11 mouse cellular contexts compared by ENCODE assay signal in the genomic region with DNA sequence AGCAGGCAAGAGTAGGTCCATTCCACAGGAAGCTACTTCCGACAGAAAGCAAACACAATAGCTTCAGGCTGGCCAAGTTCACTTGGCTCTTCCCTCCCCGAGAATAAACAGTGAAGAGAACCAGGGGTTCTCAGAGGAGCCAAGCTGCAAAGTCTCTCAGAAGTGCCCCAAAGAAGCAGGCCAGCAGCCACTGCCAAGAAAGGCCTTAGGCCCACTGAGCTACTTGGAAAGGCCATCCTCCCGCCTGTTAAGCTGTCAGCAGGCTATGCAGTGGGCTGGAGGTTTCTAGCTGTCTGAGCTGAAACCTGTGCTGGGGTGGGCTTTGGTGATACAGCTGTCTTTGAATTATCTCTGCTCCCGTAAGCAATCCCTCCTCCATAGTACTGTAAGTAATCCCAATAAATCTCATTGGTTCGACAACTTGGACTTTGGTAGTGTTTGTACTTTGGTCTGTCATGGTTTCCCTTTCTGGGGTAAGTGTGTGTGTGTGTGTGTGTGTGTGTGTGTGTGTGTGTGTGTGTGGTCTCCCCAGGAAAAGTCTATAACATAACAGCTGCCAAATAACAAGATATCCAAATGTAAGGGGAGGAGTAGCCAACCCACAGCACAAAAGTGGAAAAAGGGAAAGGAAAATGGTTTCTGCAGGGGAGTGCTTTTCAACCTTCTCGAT. TPM values are rescaled to one million over a fixed set of nuclear protein-coding genes. Genes with fewer than 3 reads are reported as not detected.
DNase-seq lines count a peak whose midpoint lies in the region; ATAC-seq and TF ChIP-seq lines count a peak whose summit lies in the region.
"Had no signal": no experiment of that assay in that cellular context is flagged by ENCODE, and none has a peak within 500 bp of the region (broad histone marks: within the 10 kb centered on the region; RNA-seq: fewer than 3 reads in every experiment).

No protein-coding gene starts in this region.

- H3K4me2 ChIP-seq in heart, embryonic 16.5 days (ENCODE audit: low read depth, low read length), result no peak overlapping the region
- H3K4me2 ChIP-seq in lung, embryonic 15.5 days, result no peak overlapping the region
- peak overlapping the region; percentile 3; the same call in 1 of the 2 replicates for H3K4me2 ChIP-seq in liver, embryonic 11.5 days
- H3K4me2 ChIP-seq: forebrain, embryonic 15.5 days had no signal

- TF ChIP-seq POLR2A in lung, adult 2 months (IDR thresholded peaks at IDR 0.05; ENCODE audit: borderline replicate concordance, extremely low read depth, low read depth, low read length), result no peak
- no peak for TF ChIP-seq POLR2A in small intestine, adult 2 months (IDR thresholded peaks at IDR 0.05; ENCODE audit: low read depth, low read length)

- H3K4me1 ChIP-seq in heart, embryonic 16.5 days (ENCODE audit: control insufficient read depth, insufficient read depth, low read length), result peaks cover 7% of the 10 kb centered on the region; the same call in 1 of the 2 replicates
- H3K4me1 ChIP-seq in lung, embryonic 15.5 days, result peaks cover 17% of the 10 kb centered on the region
- H3K4me1 ChIP-seq in lung, adult 2 months (ENCODE audit: control insufficient read depth, insufficient read depth, low read length), result peaks cover 2% of the 10 kb centered on the region; the same call in 1 of the 2 replicates
- H3K4me1 ChIP-seq in liver, embryonic 11.5 days (replicated peaks; ENCODE audit: control insufficient read depth, insufficient read depth, low read length), result peaks cover 14% of the 10 kb centered on the region
- peaks cover 3% of the 10 kb centered on the region; the same call in 1 of the 2 replicates for H3K4me1 ChIP-seq in small intestine, adult 2 months (ENCODE audit: control insufficient read depth, insufficient read depth, insufficient read length, low read length)
- H3K4me1 ChIP-seq: forebrain, embryonic 15.5 days had no signal

- no peaks in the 10 kb centered on the region for H3K9me3 ChIP-seq in heart, embryonic 16.5 days (replicated peaks; ENCODE audit: control insufficient read depth, low read length)
- H3K9me3 ChIP-seq in lung, embryonic 15.5 days, result no peaks in the 10 kb centered on the region
- no peaks in the 10 kb centered on the region for H3K9me3 ChIP-seq in liver, embryonic 11.5 days (ENCODE audit: control insufficient read depth, low read length)
- H3K9me3 ChIP-seq: forebrain, embryonic 15.5 days had no signal

- TF ChIP-seq CTCF in lung, adult 2 months (IDR thresholded peaks at IDR 0.05; ENCODE audit: insufficient read depth, low read length), result no peak
- no peak for TF ChIP-seq CTCF in small intestine, adult 2 months (IDR thresholded peaks at IDR 0.05; ENCODE audit: extremely low read depth, insufficient read length, insufficient replicate concordance, low read depth, low read length)

- no peak overlapping the region for H3K9ac ChIP-seq in heart, embryonic 16.5 days (ENCODE audit: low read length)
- H3K9ac ChIP-seq in lung, embryonic 15.5 days, result peak overlapping the region; percentile 21; the same call in 1 of the 2 replicates
- H3K9ac ChIP-seq in liver, embryonic 11.5 days (ENCODE audit: low read depth, low read length), result peak overlapping the region; percentile 23; the same call in 1 of the 2 replicates
- H3K9ac ChIP-seq: forebrain, embryonic 15.5 days had no signal

- no peak overlapping the region for H3K4me3 ChIP-seq in heart, embryonic 16.5 days (ENCODE audit: low read length)
- no peak overlapping the region for H3K4me3 ChIP-seq in lung, embryonic 15.5 days
- no peak overlapping the region for H3K4me3 ChIP-seq in lung, adult 2 months (replicated peaks; ENCODE audit: extremely low read depth, low read depth, low read length)
- H3K4me3 ChIP-seq in liver, embryonic 11.5 days (ENCODE audit: low read depth, low read length), result no peak overlapping the region
- H3K4me3 ChIP-seq in small intestine, adult 2 months (ENCODE audit: low read depth, low read length), result peak overlapping the region; percentile 15
- H3K4me3 ChIP-seq: forebrain, embryonic 15.5 days had no signal

- no peaks in the 10 kb centered on the region for H3K36me3 ChIP-seq in heart, embryonic 16.5 days (ENCODE audit: control insufficient read depth, insufficient read depth)
- no peaks in the 10 kb centered on the region for H3K36me3 ChIP-seq in lung, embryonic 15.5 days
- no peaks in the 10 kb centered on the region for H3K36me3 ChIP-seq in liver, embryonic 11.5 days (ENCODE audit: control insufficient read depth, insufficient read depth, low read length)
- H3K36me3 ChIP-seq in small intestine, adult 2 months (ENCODE audit: control insufficient read depth, insufficient read depth, low read length), result no peaks in the 10 kb centered on the region
- H3K36me3 ChIP-seq: forebrain, embryonic 15.5 days had no signal

- WGBS in heart, embryonic 16.5 days, result 60% methylated on average over 6 of the region's 6 CpGs
- WGBS in lung, embryonic 15.5 days, result 26% methylated on average over 6 of the region's 6 CpGs
- WGBS in lung, adult 2 months, result 33% methylated on average over 6 of the region's 6 CpGs
- 70% methylated on average over 6 of the region's 6 CpGs for WGBS in liver, embryonic 11.5 days
- WGBS in small intestine, adult 2 months, result 17% methylated on average over 6 of the region's 6 CpGs

- DNase-seq in heart, postnatal 36 days, result no peak
- no peak for DNase-seq in lung, adult 2 months
- no peak for DNase-seq in liver, embryonic 11.5 days (ENCODE audit: low spot score)
- DNase-seq in thymus, postnatal 14 days, result no peak
- no peak for DNase-seq in urinary bladder, postnatal 36 days (ENCODE audit: low spot score in 2 of 2)
- DNase-seq: cerebellum, adult 18-20 months; gastrocnemius, postnatal 14 days had no signal

- intact Hi-C loops in heart, postnatal 36 days (cut with DNase I), result no loop called here

- H3K27ac ChIP-seq in heart, embryonic 16.5 days (ENCODE audit: low read length), result peak overlapping the region; percentile 29; the same call in 1 of the 2 replicates
- H3K27ac ChIP-seq in lung, embryonic 15.5 days, result peak overlapping the region; percentile 77
- no peak overlapping the region for H3K27ac ChIP-seq in liver, embryonic 11.5 days (ENCODE audit: low read depth, low read length)
- H3K27ac ChIP-seq in small intestine, adult 2 months (ENCODE audit: insufficient read depth, low read depth, low read length), result peak overlapping the region; percentile 63
- H3K27ac ChIP-seq: forebrain, embryonic 15.5 days had no signal

- no peak for ATAC-seq in heart, embryonic 16.5 days (replicated peaks; ENCODE audit: extremely low read depth, insufficient read depth, low FRiP score)
- ATAC-seq in lung, embryonic 15.5 days (ENCODE audit: borderline replicate concordance, extremely low read depth, low FRiP score, low TSS enrichment), result peak; percentile 53; the same call in 1 of the 2 replicates
- ATAC-seq in liver, embryonic 11.5 days (replicated peaks; ENCODE audit: low FRiP score), result no peak
- ATAC-seq: forebrain, embryonic 15.5 days had no signal

- H3K27me3 ChIP-seq in heart, embryonic 16.5 days (ENCODE audit: control insufficient read depth, insufficient read depth, low read length), result no peaks in the 10 kb centered on the region
- no peaks in the 10 kb centered on the region for H3K27me3 ChIP-seq in lung, embryonic 15.5 days
- H3K27me3 ChIP-seq in liver, embryonic 11.5 days (replicated peaks; ENCODE audit: control insufficient read depth, insufficient read depth, low read length), result no peaks in the 10 kb centered on the region; the same call in 1 of the 2 replicates
- no peaks in the 10 kb centered on the region for H3K27me3 ChIP-seq in small intestine, adult 2 months (ENCODE audit: control insufficient read depth, insufficient read depth, low read length)
- H3K27me3 ChIP-seq: forebrain, embryonic 15.5 days had no signal

RNA-seq across cellular contexts. Expression of gene Mki67, which starts 7.6 kb away (rescaled TPM):
- polyA plus RNA-seq in heart, embryonic 16.5 days (2015; fragmentation: Nextera tagmentation; extraction: Ambion mirVana), result 25.1 TPM in 2 replicates
- total RNA-seq in heart, postnatal 36 days (2021), result 1 to 10 TPM; 2.7 to 3.2 TPM
- polyA plus RNA-seq in lung, embryonic 15.5 days (2015; fragmentation: Nextera tagmentation; extraction: Ambion mirVana), result 56.6 and 59.4 TPM in 2 replicates
- polyA plus RNA-seq in lung, adult 2 months (2012; rRNA removed), result 0.32 and 0.73 TPM in 2 replicates
- 75.1 and 79.3 TPM in 2 replicates for polyA plus RNA-seq in liver, embryonic 11.5 days (2014; fragmentation: Nextera tagmentation; extraction: Ambion mirVana)
- polyA plus RNA-seq in small intestine, adult 2 months (2012; rRNA removed), result 1.0 and 1.7 TPM in 2 replicates
